Mouse (Mus musculus) thymus, adult 2 months (tissue): ENCODE results near the gene Plppr3.

Source experiments
- CTCF ChIP-seq: fragments of 200-500 bp; IDR thresholded peaks from 2 replicates; pipeline ENCODE4 v1.5.1; 2012; ENCODE audit warnings: mild to moderate bottlenecking, control low read depth, low read length, moderate library complexity, borderline replicate concordance; ENCODE audit not compliant: control insufficient read depth, poor library complexity, insufficient read depth; ENCODE audit errors: extremely low read depth
- POLR2A ChIP-seq: fragments of 200-500 bp; IDR thresholded peaks from 2 replicates; pipeline ENCODE4 v1.6.1; 2012; ENCODE audit warnings: mild to moderate bottlenecking, low read length, control low read depth, moderate library complexity; ENCODE audit not compliant: control insufficient read depth, poor library complexity, insufficient read depth; ENCODE audit errors: extremely low read depth

DNA sequence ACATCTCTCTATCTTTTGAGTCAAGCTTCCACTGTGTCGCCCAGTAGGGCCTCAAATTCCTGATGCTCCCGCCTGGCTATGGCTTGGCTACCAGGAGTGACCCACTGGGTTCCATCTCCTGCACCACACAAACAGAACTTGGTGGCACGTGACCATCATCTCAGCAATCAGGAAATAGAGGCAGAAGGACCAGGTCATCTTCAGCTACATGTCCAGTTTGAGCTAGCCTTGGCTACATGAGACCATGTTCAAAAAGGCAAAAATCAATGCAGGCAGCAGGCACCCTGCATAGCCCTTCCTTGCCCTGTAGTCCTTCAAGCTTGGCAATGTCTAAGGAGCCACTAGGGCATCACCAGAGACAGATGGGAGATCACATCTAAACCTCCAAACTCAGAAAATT, 34.3 kb downstream of the Plppr3 start:
- TF ChIP-seq CTCF: no peak
- TF ChIP-seq POLR2A: no peak
